Comparison of ENCODE assay signal across 14 mouse cellular contexts in genomic region chr9:78308122-78308521, GRCm38 (mm10). TPM values are rescaled to one million over a fixed set of nuclear protein-coding genes. Genes with fewer than 3 reads are reported as not detected.
"Had no signal": no experiment of that assay in that cellular context is flagged by ENCODE, and none has a peak within 500 bp of the region (broad histone marks: within the 10 kb centered on the region; RNA-seq: fewer than 3 reads in every experiment).

No protein-coding gene starts in this region.

RNA-seq across cellular contexts. Expression of gene Omt2a, which starts 6.5 kb away (rescaled TPM):
- total RNA-seq: neutrophil, adult 5-6 weeks had no signal
- polyA plus RNA-seq: neural tube, embryonic 12.5 days; neural tube, embryonic 13.5 days; neural tube, embryonic 14.5 days; neural tube, embryonic 15.5 days; small intestine, adult 2 months; spleen, adult 2 months; stomach, embryonic 14.5 days; stomach, embryonic 15.5 days; stomach, embryonic 16.5 days; testis, adult 2 months; thymus, postnatal 0 days; urinary bladder, adult 2 months had no signal

RNA-seq across cellular contexts. Expression of gene Gm10639, which starts 18.4 kb away (rescaled TPM):
- total RNA-seq: neutrophil, adult 5-6 weeks had no signal
- polyA plus RNA-seq: neural tube, embryonic 12.5 days; neural tube, embryonic 13.5 days; neural tube, embryonic 14.5 days; neural tube, embryonic 15.5 days; small intestine, adult 2 months; spleen, adult 2 months; stomach, embryonic 14.5 days; testis, adult 2 months; thymus, adult 2 months; thymus, postnatal 0 days had no signal

RNA-seq across cellular contexts. Expression of gene Omt2b, which starts 19.3 kb away (rescaled TPM):
- total RNA-seq: neutrophil, adult 5-6 weeks had no signal
- polyA plus RNA-seq: neural tube, embryonic 12.5 days; neural tube, embryonic 13.5 days; neural tube, embryonic 14.5 days; neural tube, embryonic 15.5 days; small intestine, adult 2 months; spleen, adult 2 months; stomach, embryonic 14.5 days; stomach, embryonic 15.5 days; stomach, embryonic 16.5 days; testis, adult 2 months; urinary bladder, adult 2 months had no signal

RNA-seq across cellular contexts. Expression of gene Gsta2, which starts 47.5 kb away (rescaled TPM):
- total RNA-seq: neutrophil, adult 5-6 weeks had no signal
- polyA plus RNA-seq: neural tube, embryonic 12.5 days; neural tube, embryonic 13.5 days; neural tube, embryonic 14.5 days; neural tube, embryonic 15.5 days; small intestine, adult 2 months had no signal

RNA-seq across cellular contexts. Expression of gene Gm3776, which starts 51.2 kb away (rescaled TPM):
- total RNA-seq: neutrophil, adult 5-6 weeks had no signal
- polyA plus RNA-seq: neural tube, embryonic 12.5 days; neural tube, embryonic 13.5 days; neural tube, embryonic 14.5 days; neural tube, embryonic 15.5 days; spleen, adult 2 months; testis, adult 2 months; thymus, postnatal 0 days had no signal
